Mouse (Mus musculus): ENCODE measurements around the gene Loxl1. TPM values are rescaled to one million over a fixed set of nuclear protein-coding genes. Genes with fewer than 3 reads are reported as not detected.

Loxl1 gene
- not detected in 2 replicates for total RNA-seq (2017)

DNA sequence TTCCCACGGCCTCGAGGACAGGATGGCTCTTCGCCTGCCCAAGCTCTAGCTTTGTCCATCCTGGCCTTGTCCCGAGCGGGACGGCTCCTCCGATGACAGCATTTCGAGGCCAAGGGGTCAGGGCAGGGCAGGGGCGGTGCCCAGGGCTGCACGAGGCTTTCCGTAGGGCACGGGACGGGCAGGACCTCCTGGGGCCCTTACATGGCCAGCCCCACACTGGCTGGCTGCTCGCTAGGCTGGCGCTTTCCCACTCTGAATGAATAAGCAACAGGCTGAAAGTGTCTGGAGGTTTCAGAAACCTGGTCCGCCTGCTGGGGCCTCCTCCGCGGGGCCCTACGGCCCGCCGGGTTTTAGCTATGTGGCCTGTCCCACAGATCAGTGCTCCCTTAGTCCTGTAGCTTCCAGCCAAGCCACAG is at the start of gene Loxl1:
Gene Loxl1 (minus strand): TSS at position 243 of the 416 bp plus-strand sequence.
- no peak for ATAC-seq (ENCODE audit: extremely low read depth, insufficient number of reproducible peaks, low FRiP score, poor library complexity, severe bottlenecking)

DNA sequence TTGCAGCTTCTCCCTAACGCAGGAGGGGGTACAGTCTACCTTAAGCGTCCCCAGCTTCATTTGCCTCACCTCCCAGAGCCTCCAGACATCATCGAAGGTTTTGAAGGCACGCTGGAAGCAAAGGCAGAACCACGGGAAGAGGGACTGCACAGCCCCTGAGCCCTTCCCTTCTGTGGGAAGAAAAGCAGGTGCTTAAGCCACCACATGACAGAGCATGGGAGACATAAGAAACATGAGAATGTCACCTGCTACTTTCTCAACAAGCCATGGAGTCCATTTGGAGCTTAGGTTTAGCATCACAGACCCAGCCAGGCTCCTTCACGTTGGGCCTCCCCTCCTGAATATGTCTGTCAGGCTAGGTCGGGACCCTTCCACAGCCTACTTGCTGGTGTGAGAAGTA is 49.0 kb upstream of the Loxl1 start:
- no peak for ATAC-seq (ENCODE audit: extremely low read depth, insufficient number of reproducible peaks, low FRiP score, poor library complexity, severe bottlenecking)

DNA sequence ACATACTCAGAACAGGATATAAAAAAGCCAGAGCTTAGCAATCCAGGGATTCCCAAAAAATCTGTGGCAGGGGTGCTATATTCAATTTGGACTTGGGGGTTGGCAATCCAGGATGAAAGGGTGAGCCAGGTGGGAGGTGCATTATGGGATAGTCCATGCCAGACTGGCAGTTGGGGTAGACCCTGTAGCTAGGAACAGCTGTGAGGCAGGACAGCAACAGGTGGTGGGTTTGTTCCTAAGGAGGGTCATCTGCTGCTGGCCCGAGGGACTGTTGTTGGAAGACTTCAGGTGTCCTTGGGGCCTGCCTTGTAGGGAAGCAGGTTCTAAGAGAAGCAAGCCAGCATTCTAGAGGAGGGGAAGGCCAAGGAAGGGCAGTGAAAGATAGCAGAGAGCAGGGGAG is 48.4 kb upstream of the Loxl1 start:
- no peak for ATAC-seq (ENCODE audit: extremely low read depth, insufficient number of reproducible peaks, low FRiP score, poor library complexity, severe bottlenecking)

DNA sequence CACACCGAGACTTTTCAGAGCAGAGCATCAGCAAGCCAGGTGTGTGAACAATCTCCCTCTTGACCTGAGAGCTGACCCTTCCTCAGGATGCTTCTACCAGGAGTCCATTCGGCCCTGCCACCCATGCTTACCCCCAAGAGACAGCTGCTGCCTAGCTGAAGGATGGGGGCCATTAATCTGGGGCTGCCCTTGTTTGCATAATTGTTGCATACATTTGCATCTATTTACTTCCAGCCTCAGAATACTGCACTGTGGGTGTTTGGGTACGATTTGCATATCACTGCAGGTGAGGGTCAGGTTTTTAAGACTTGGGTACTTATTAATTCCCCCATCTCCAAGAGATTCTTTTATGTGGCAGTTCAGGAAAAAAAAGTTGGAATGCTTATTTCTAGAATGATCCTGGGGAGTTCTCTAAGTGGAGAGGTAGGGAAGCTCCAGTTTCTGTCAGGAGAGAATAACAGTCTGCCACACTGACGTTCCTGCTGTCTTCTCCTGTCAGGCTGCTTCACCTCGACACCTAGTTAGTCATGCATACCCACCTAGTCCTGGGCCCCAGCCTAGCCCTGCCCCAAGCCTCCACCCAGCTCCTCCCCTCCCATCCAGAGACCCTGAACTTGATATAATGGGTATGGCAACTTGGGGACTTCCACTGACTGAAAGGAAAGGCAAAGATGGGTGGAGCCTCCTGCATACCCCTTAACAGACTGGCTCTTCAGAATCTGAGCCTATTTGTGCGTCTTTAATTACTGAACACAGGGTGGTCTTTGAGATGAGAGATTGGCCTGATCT is 42.5 kb upstream of the Loxl1 start:
- no peak for ATAC-seq (ENCODE audit: extremely low read depth, insufficient number of reproducible peaks, low FRiP score, poor library complexity, severe bottlenecking)

DNA sequence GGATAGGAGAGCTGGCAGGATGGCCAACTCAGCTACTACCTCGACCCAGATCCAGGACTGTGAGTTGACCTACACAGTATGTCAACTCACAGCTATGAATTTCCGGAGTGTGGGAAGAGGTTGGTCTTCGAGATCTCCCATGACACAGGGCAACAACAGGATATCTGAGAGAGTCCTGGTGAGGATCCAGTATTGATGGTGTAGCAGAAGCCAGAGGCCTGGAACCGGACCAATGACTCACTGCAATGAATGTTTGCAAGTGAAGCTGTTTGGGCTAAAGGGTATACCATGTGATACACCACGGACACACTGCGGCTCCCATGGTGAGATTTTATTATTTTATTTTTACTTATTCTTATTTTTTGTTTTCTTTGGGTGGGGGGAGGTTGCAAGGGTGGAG is 41.7 kb upstream of the Loxl1 start:
- no peak for ATAC-seq (ENCODE audit: extremely low read depth, insufficient number of reproducible peaks, low FRiP score, poor library complexity, severe bottlenecking)

DNA sequence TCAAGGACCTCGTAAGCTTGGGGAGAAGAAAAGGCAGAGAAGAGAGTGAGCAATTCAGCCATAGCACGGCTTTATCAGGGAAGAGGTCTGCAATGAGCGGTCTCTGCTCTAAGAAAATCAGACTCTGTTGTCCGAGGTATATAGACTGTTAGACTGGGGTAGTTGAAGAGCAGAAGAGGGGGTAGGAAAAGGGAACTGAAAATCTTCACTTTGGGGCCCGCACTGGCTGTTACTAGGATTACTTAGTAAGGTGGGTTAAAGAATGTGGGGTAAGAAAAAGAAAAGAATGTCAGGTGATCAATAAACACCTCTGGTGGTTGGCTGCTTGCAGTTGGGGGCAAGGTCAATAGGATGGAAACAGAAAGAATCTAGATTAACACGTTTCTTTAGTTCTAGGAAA is 40.2 kb upstream of the Loxl1 start:
- no peak for ATAC-seq (ENCODE audit: extremely low read depth, insufficient number of reproducible peaks, low FRiP score, poor library complexity, severe bottlenecking)

DNA sequence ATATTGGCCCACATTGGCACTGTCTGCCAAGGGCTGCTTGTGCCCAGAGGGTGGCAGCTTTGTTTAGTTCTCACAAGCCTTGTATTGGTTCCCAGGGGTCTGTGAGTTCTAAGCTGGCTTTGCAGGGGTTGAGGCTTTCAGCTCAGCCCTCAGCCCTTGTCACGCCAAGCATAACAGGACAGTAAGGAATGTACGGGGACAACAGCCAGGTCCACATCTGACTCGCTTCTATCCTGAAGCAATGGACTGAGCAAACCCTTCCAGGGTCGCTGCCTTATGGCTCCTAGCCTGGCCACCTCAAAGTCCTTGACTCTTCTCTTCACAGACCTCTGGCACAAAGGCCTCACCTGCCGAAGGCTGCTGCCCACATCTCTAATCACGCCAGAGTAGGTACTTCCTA is 34.8 kb upstream of the Loxl1 start:
- no peak for ATAC-seq (ENCODE audit: extremely low read depth, insufficient number of reproducible peaks, low FRiP score, poor library complexity, severe bottlenecking)

DNA sequence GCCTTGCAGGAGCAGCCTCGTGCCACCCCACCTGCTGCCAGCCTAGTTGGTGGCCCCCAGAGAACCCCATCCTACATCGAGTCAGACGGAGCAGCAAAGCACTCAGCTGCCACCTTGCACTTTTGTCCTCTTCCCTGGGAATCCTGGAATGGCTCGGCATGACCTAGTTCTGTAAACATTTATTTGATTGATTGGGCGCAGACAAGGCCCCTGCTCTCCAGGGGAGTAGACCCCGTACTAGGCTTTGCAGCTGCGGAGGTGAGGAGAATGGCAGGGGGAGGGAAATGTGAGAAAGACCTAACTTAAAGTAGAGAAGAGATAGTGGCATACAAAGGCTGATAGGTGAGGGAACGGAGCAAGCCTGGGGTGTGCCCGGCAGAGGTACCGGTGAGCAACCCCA is 33.5 kb upstream of the Loxl1 start:
- ATAC-seq (ENCODE audit: extremely low read depth, insufficient number of reproducible peaks, low FRiP score, poor library complexity, severe bottlenecking), result no peak

DNA sequence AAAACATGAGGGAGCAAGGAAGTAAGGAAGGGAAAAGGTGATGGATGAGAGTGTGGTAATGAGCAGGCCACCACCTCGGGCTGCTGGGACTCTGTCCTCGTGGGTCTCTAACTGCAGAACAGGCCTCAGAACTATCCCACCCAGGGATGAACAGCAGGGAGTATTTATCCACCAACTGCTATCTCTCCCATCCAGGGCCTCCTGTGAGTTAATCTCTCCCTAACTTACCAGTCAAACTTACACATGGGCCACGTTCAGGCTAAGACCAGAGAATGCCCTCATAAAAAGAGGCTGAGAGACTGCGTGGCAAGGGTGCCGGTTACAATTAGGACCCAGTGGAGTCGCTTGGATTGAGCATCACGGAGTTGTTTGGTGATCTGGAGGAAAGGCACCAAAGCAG is 33.0 kb upstream of the Loxl1 start:
- ATAC-seq (ENCODE audit: extremely low read depth, insufficient number of reproducible peaks, low FRiP score, poor library complexity, severe bottlenecking), result no peak

DNA sequence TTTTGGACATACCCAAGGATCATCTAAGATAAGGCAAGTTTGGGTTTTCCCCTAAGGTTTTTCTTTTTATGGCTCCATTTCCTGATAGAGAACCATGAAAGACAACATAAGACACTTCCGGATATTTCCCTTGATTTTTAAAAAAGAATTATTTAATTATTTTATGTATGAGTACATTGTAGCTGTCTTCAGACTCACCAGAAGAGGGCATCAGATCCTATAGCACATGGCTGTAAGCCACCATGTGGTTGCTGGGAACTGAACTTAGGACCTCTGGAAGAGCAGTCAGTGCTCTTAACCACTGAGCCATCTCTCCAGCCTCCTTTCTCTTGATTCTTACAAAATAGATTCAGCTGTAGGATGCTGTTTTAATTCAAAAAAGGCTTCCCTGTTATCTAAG is 28.8 kb upstream of the Loxl1 start:
- no peak for ATAC-seq (ENCODE audit: extremely low read depth, insufficient number of reproducible peaks, low FRiP score, poor library complexity, severe bottlenecking)

DNA sequence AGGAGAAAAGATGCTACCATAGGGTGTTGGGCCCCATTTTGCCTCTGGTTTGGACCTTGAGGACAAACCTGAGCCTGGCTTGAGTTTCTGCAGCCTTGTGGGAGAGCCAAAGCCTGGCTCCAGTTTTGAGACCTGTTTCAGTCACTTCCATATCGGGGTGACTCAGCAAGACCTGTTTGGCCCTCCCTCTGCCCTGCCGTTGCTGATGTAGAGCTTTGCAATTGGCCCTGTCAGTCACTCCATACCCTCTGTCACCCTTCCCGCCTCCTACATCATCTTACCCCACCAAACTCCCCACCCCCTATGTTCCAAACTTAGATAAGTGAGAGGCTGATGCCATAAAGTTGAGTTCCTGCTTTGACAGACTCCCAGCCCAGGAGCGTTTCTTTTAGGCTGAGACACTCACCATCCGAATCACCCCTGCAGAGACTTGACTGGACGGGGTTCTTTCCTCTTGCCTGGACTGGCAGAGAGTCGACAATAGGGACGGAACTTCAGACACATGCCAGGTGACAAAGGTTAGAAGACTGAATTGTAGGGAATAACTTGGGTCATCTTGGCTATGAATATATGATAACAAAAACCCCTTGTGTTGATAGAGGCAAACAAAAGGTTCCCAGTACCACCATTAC is 23.8 kb upstream of the Loxl1 start:
- no peak for ATAC-seq (ENCODE audit: extremely low read depth, insufficient number of reproducible peaks, low FRiP score, poor library complexity, severe bottlenecking)

DNA sequence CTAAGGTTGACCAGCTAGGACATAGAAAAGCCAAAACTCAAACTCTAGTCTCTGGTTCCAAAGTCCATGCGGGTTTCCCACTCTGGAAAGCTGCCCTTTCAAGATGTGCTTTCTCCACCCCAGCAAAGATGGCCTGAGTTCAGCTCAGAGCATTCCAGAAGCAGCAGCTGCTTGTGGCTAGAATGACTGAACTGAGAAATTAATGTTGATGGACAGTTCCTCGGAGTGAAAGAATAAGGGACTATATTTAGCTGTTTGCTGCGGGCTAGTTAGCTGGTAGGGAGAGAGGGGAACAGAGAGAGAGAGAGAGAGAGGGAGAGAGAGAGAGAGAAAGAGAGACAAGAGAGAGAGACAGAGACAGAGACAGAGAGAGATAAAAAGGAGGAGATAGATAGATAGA is 18.3 kb upstream of the Loxl1 start:
- ATAC-seq (ENCODE audit: extremely low read depth, insufficient number of reproducible peaks, low FRiP score, poor library complexity, severe bottlenecking), result no peak

DNA sequence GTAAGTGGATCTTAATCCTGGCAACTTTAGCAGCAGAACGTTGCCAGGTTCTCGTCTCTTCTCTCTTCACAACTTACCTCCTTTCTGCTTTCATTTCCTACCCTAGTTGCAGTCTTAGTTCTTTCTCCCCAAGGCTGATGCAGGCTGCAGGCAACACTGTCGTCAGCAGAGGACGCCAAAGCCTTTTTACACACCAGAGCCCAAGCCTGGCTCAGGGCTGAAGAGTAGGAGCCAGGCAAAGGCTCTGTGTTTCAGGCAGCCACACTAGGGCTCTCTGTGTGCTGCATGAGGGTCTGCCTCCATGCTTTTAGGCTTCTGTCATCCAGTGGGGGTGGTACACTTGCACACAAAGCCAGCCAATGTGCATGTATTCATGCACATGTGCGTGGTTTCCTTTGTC is 17.3 kb upstream of the Loxl1 start:
- ATAC-seq (ENCODE audit: extremely low read depth, insufficient number of reproducible peaks, low FRiP score, poor library complexity, severe bottlenecking), result no peak

DNA sequence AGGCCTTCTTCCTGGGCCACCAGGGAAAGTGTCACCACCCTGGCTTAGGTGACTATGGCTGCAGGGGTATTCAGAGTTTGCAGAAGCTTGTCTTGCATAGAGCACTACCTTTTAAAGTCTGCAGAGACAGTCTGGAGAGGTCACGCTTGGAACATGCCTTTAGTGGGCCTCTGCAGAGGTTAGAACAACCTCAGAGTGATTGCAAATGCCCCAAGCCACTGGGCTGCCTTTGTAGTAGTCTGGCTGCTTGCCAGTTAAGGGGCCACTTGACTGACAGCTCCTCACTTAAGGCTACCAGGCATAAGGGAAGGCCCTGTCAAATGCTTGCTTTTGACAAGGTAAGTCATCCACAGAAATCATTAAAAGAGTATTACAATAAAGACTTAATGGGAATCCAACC is 14.4 kb upstream of the Loxl1 start:
- no peak for ATAC-seq (ENCODE audit: extremely low read depth, insufficient number of reproducible peaks, low FRiP score, poor library complexity, severe bottlenecking)

DNA sequence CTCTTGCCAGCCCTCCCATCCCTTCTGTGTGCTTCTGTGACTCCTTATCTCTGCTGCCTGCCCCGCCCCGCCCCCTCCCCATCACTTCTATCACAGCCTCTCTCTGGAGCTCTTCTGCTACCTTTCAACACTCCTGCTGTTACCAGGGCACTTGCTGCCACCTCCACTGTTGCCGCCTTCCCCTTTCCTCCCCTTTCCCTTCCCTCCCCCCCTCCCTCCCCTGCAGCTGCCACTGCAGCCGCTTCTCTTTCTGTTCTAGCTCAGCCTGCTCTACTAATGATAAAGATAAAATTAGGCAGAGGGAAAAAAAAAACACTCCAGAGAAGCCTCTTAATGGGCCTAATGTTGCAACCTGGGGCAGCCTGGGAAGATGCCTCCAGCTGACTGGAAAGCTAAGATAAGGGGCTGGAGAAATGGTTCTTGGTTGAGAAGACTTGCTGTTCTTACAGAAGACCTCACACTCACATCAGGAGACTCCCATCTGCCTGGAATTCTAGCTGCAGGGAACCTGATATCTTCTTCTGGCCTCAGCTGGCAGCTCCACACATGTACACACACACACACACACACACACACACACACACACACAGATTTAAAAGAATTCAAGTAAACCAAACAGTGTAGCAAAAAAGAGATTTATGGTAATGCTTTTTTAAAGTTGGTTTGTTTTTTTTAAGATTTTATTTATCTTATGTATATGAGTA is 13.6 kb upstream of the Loxl1 start:
- no peak for ATAC-seq (ENCODE audit: extremely low read depth, insufficient number of reproducible peaks, low FRiP score, poor library complexity, severe bottlenecking)

DNA sequence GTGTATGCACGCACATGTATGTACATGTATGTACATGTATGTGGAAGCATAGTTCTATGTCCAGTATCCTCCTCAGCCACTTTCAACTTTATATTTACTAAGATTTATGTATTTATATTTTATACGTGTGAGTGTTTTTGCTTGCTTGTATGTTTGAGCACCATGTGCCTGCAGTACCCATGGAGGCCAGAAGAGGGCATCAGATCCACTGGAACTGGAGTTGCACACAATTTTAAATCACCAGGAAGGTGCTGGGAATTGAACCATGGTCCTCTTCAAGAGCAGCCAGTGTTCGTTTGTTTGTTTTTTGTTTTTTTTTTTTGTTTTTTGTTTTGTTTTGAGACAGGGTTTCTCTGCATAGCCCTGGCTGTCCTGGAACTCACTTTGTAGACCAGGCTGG is 8.7 kb upstream of the Loxl1 start:
- ATAC-seq (ENCODE audit: extremely low read depth, insufficient number of reproducible peaks, low FRiP score, poor library complexity, severe bottlenecking), result no peak

DNA sequence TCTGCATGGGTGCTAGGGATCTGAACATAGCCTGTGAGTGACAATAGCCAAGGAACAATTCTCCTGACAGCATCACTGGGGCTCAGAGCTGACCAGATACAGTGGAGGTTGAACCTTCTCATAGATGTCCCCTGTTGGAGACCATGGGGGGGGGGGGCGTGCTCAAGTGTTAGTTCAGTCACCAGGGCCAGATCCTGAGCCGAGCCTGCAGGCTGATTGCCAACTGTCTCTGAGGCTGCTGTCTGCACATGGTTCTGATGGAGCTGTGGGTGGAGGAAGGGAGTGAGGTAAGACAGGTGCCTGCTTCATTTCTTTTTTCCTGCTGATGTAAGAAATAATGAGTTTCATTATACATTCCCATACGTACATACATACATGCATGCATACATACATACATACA is 5.3 kb upstream of the Loxl1 start:
- ATAC-seq (ENCODE audit: extremely low read depth, insufficient number of reproducible peaks, low FRiP score, poor library complexity, severe bottlenecking), result no peak

DNA sequence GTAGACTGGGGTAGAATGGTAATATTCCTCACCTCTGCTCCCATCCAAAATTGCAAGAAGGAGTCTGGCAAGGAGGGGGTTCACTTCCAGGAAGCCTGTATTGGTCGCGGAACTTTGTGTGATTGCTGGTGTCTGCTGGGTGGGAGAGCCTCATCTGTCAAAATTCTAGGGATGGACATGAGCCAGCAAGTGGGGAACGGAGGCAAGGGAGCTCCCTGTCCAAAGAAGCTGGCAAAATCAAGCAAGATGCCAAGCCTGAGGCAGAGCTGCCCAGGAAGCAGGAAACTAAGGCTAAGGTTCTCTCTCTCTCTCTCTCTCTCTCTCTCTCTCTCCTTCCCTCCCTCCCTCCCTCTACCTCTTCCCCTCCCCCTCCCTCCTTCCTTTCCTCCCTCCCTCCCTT is 4.4 kb upstream of the Loxl1 start:
- no peak for ATAC-seq (ENCODE audit: extremely low read depth, insufficient number of reproducible peaks, low FRiP score, poor library complexity, severe bottlenecking)

DNA sequence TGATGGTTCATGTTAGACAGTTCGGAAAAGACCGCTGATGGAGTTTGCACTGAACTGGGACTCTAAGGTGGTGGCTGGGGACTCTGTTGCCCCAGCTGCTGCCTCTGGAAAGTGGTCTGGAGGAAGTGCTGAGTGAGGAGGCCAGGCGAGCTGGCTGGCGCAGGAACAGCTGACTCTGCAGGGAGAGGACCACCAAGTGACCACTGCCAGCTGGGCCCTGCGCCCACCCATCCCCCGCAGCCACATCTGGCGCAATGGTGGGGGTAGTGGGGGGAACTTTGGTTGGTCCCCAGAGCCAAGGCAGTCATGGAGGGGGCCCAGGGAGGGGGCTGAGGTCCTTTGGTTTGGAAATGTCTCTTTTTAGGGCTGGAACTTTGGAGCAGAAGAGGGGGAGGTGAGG is 3.8 kb upstream of the Loxl1 start:
- no peak for ATAC-seq (ENCODE audit: extremely low read depth, insufficient number of reproducible peaks, low FRiP score, poor library complexity, severe bottlenecking)

DNA sequence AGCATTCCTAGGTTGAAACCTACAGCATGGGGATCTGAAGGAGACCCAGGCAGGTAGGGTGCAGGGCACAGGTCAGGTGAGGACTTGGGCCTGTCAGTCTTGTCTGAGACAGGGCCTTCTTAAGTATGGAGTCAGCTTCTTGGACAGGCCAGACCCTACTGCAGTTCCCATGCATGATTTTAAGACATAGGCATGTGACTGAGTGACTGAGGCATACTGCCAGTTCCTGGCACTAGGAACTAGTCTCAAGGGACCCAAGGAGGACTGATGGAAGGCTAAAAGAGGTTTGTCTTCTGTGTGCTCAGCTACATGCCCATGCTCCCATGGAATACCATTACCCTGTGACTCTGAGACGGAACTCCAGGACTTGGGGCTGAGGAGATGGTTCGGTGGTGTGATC is 2.9 kb upstream of the Loxl1 start:
- no peak for ATAC-seq (ENCODE audit: extremely low read depth, insufficient number of reproducible peaks, low FRiP score, poor library complexity, severe bottlenecking)
